Mouse (Mus musculus): ENCODE measurements at regions not wholly inside any gene's neighbourhood (a gene's known extent, or its start where the extent isn't known, plus 50 kb on each side); places are given as distances from the start of the nearest gene placed in this dataset.

DNA sequence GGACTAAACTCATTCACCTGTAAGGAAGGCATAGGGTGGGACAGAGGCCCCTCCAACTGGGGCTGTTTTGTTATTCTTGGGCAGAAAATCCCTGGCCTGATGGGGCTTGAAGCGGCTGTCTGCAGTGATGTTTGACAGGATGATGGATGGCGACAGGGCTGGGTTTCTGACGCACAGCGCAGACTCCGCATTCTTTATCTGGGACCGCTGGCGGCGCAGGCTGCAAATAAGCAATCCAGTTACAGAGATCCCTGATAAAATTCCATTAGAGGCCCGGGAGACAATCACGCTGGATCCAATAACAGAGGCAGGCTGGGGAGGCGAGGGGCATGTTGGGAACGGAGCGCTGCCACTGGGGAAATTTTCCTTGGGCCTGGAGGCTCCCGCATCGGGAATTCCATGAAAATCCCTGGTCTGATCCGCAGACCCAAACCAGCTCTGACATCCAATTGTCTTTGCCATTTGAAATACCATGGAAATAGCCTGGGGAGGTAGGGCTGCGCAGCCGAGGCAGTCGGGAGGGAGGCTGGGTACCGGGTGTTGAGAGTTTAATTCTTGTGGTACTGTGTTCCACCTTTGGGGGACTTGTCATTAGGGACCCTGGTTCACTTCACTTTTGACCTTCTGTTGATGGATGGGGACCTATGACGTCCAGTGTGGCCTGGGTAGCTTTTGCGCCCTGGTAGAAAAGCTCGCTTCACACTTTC lies 99.0 kb upstream of the Sdk2 start:
- Histone ChIP-seq H3K4me2 (peak overlapping the region; percentile 34), H3K4me3 (no peak overlapping the region), H3K4me1 (0 out of 2 replicates have a peak, but pooled peaks cover 4% of the 10 kb centered on the region), H3K27me3 (peaks cover 30% of the 10 kb centered on the region), H3K9ac (0 out of 2 replicates have a peak overlapping the region, but pooled peaks have one; percentile 10), H3K27ac (no peak overlapping the region), H3K36me3 (ENCODE audit: poor library complexity, severe bottlenecking) (no peaks in the 10 kb centered on the region), H3K9me3 (replicated peaks) (no peaks in the 10 kb centered on the region; the same call in 1 of the 2 replicates)
- WGBS: 38% methylated on average over 23 of the region's 23 CpGs
- ATAC-seq: no peak

DNA sequence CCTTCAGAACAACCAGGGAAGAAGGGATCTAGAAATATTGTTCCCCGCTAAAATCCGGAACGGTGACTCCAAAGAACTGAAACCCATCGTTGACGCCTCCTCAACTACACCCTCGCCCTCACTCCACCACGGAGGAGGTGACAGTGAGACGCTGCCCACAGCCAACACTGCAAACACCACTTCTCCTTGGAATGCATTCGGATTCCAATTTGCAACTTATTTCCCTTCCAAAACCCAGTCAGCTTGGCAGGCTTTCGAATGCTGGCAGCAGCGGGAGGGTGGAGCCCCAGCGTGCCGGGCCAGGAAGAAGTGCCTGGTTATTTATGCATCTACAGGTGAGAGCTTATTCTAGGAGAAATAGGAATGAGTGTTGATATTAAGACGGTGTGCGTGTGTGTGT lies 85.9 kb upstream of the Sdk2 start:
- H3K27me3 ChIP-seq: no peaks in the 10 kb centered on the region
- no peaks in the 10 kb centered on the region for H3K36me3 ChIP-seq (ENCODE audit: poor library complexity, severe bottlenecking)
- no peaks in the 10 kb centered on the region for H3K9me3 ChIP-seq (replicated peaks)
- no peak overlapping the region for H3K27ac ChIP-seq
- no peak overlapping the region for H3K4me3 ChIP-seq
- H3K4me2 ChIP-seq: no peak overlapping the region
- H3K9ac ChIP-seq: no peak overlapping the region
- WGBS: 81% methylated on average over 15 of the region's 15 CpGs
- no peaks in the 10 kb centered on the region for H3K4me1 ChIP-seq
- ATAC-seq: no peak

DNA sequence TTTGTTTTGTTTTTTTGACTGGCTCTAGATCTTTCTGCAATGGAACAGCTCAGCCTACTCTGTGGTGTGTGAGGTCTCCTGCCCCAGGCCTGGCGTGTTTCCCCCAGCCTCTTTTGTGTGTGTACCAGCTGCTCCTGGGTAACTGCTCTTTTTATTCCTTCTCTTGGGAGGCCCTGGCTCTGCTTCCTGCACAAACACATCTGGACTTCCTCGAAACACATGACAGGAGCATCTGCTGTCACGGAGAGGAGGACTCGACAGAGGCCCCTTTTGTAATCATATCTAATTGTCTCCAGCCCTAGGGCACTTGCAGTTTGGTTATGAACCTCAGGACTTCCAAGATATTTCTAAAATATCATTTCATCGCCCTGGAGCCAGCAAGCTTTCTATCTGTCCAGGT lies 79.5 kb upstream of the Sdk2 start:
- no peak for ATAC-seq
- no peak overlapping the region for H3K4me2 ChIP-seq

DNA sequence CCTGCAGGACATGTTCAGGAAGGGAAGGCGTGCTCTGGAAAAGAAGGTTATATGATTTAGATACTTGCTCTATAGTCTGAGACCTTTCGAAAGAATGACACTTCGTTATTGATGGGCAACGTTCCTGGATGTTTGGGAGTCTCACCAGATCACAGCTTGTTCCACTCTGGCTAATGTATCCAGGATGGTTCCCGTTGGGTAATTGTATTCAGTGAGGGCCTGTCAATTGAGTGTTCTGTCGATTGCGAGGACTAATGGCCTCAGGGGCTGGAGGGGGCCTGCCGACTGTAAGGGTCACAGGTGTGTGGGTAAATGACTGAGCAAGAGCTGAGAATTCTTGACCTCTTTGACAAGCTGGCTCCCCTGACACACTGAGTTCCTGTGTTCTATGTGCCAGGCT lies 62.4 kb upstream of the Sdk2 start:
- 59% methylated on average over 8 of the region's 8 CpGs for WGBS

More for the DNA sequence above, 79.5 kb upstream of the Sdk2 start:
- Histone ChIP-seq H3K27ac (no peak overlapping the region; the same call in 1 of the 2 replicates), H3K9me3 (replicated peaks) (no peaks in the 10 kb centered on the region), H3K36me3 (ENCODE audit: poor library complexity, severe bottlenecking) (no peaks in the 10 kb centered on the region), H3K27me3 (peaks cover 5% of the 10 kb centered on the region; the same call in 1 of the 2 replicates), H3K9ac (no peak overlapping the region), H3K4me1 (peaks cover 3% of the 10 kb centered on the region; the same call in 1 of the 2 replicates), H3K4me3 (no peak overlapping the region)
- 46% methylated on average over 5 of the region's 5 CpGs for WGBS

DNA sequence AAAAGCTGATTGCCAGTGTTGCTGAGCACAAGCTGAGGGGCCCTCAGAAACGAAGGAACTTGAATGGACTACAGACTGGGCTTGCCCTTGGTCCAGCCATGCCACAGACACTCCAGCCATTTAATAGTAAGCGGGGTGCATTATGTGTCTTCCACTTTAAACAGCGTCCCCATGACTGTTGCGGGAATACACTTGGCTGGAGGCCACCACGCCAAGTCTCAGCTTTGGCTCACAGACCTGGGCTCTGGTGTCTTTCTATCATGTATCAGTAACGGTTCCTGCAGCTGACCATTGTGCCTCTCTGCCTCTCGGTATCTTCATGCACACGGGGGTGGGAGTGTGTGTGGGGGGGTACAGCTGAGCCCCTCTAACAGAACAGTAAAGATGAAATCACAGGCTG lies 62.0 kb upstream of the Sdk2 start:
- no peak overlapping the region for H3K27ac ChIP-seq
- WGBS: 75% methylated on average over 8 of the region's 8 CpGs
- no peak for ATAC-seq
- peaks cover 15% of the 10 kb centered on the region for H3K4me1 ChIP-seq
- no peak overlapping the region for H3K9ac ChIP-seq
- no peak overlapping the region for H3K4me2 ChIP-seq
- no peak overlapping the region for H3K4me3 ChIP-seq
- H3K36me3 ChIP-seq (ENCODE audit: poor library complexity, severe bottlenecking): no peaks in the 10 kb centered on the region
- no peaks in the 10 kb centered on the region for H3K27me3 ChIP-seq
- H3K9me3 ChIP-seq (replicated peaks): no peaks in the 10 kb centered on the region

More for the DNA sequence above, 62.4 kb upstream of the Sdk2 start:
- Histone ChIP-seq H3K4me2 (no peak overlapping the region), H3K27me3 (no peaks in the 10 kb centered on the region), H3K36me3 (ENCODE audit: poor library complexity, severe bottlenecking) (no peaks in the 10 kb centered on the region), H3K9ac (no peak overlapping the region), H3K4me3 (no peak overlapping the region), H3K4me1 (peaks cover 15% of the 10 kb centered on the region), H3K9me3 (replicated peaks) (no peaks in the 10 kb centered on the region), H3K27ac (no peak overlapping the region)
- ATAC-seq: no peak

DNA sequence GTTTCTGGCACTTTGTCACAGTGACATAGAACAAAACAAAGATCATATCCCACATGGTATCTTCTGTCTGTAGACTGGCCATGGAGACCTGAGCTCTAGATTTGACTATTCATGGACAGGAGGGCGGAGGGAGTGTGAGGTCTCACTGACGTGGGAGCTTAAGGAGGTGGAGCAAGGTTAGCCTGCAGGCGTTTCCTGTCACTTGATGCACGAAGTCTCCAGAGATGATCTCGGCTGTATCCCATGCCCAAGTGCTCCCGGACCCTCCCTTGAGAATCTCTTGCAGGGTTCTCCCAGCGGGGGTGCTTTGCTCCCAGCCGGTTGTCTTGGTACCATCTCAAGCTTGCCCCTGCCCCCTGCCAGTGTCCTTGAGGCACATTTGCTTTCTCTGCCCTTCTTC lies 60.6 kb upstream of the Sdk2 start:
- H3K27me3 ChIP-seq: no peaks in the 10 kb centered on the region
- H3K4me2 ChIP-seq: no peak overlapping the region
- H3K27ac ChIP-seq: no peak overlapping the region
- no peak overlapping the region for H3K4me3 ChIP-seq
- peaks cover 19% of the 10 kb centered on the region for H3K4me1 ChIP-seq
- H3K9ac ChIP-seq: no peak overlapping the region
- 31% methylated on average over 8 of the region's 8 CpGs for WGBS
- no peaks in the 10 kb centered on the region for H3K9me3 ChIP-seq (replicated peaks)
- no peaks in the 10 kb centered on the region for H3K36me3 ChIP-seq (ENCODE audit: poor library complexity, severe bottlenecking)
- no peak for ATAC-seq

DNA sequence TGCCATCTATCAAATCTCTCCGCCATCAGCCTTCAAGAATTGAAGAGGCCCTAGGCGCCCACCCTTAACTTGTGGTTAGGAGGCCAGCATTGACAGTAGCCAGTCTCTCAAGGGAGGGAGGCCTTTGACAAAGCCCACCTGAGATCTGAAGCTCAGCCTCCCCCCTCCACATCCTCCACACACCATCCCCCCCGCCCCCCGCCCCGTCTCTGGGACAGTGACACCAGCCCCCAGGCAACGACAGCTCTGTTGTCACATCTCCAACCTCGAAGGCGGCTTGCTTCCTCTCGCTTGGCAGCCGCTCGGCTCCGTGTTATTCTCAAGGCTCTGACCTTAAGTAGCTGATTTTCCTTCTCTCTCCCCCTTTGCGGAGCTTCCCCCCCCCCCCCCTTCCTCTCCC lies 55.3 kb upstream of the Sdk2 start:
- Histone ChIP-seq H3K4me1 (peaks cover 18% of the 10 kb centered on the region), H3K36me3 (ENCODE audit: poor library complexity, severe bottlenecking) (no peaks in the 10 kb centered on the region), H3K4me2 (no peak overlapping the region), H3K9ac (no peak overlapping the region), H3K27me3 (0 out of 2 replicates have a peak, but pooled peaks cover 10% of the 10 kb centered on the region), H3K9me3 (replicated peaks) (no peaks in the 10 kb centered on the region), H3K27ac (no peak overlapping the region), H3K4me3 (no peak overlapping the region)
- no peak; the same call in 1 of the 2 replicates for ATAC-seq
- 34% methylated on average over 12 of the region's 13 CpGs for WGBS

DNA sequence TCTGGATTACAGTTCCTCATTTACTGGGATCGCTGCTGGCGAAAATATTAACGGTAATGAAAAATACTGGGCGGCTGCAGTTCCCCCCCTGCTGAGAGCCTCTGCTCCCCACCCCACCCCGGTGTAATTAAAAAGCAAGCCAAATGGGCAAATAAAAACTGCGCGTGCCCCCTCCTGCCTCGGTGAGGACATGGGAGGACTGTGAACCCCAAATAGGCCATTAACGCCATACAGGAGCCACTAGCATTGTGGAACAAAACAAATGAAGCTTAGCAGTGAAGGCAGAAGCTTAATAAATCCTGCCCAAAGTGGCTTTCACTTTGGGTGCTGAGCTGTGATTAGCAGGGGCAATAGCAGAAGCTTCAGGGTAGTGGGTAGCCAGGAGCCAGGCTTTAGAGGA lies 52.3 kb upstream of the Sdk2 start:
- no peak for ATAC-seq
- Histone ChIP-seq H3K4me3 (no peak overlapping the region), H3K4me1 (peaks cover 21% of the 10 kb centered on the region), H3K27me3 (peaks cover 23% of the 10 kb centered on the region; the same call in 1 of the 2 replicates), H3K9ac (no peak overlapping the region), H3K4me2 (peak overlapping the region; percentile 11; the same call in 1 of the 2 replicates), H3K9me3 (replicated peaks) (no peaks in the 10 kb centered on the region), H3K36me3 (ENCODE audit: poor library complexity, severe bottlenecking) (no peaks in the 10 kb centered on the region), H3K27ac (no peak overlapping the region)
- 23% methylated on average over 9 of the region's 9 CpGs for WGBS
